Mouse (Mus musculus): Measurements from ENCODE around the gene Plekhb2.

DNA sequence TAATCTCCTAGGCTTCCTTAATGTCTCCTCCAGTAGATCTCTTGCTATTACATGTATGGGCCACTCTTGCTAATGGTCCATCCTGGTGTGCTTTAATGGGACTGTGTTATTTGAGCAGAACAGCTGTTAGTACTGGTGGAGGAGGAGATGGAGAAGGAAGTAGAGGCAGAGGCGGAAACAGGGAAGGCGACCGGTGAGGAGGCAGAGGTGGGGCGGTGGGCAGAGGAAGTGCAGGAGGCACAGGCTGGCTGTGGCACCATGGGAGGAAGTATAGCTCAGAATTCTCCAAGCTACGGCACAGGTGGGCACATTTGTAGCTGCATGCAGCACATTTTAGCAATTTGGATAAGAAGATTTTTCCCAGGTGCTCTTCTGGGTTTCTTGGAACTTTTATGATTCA is 23.8 kb downstream of the Plekhb2 start:
- no peak for TF ChIP-seq CTCF (IDR thresholded peaks at IDR 0.05; ENCODE audit: low read depth, low read length)
- TF ChIP-seq POLR2A (IDR thresholded peaks at IDR 0.05; ENCODE audit: insufficient read depth, low read length) = no peak
